In genomic region chr11:43217021-43217420, GRCm38 (mm10) we compare ENCODE assay signal across 8 mouse cellular contexts.
DNase-seq lines count a peak whose midpoint lies in the region; ATAC-seq lines count a peak whose summit lies in the region.

No protein-coding gene starts in this region.

- no peak overlapping the region for H3K9ac ChIP-seq in liver, embryonic 12.5 days
- H3K9ac ChIP-seq in hindbrain, embryonic 16.5 days (ENCODE audit: low read depth, low read length): no peak overlapping the region

- H3K4me3 ChIP-seq in liver, embryonic 12.5 days: no peak overlapping the region
- H3K4me3 ChIP-seq in hindbrain, embryonic 16.5 days (ENCODE audit: low read length): no peak overlapping the region

- H3K9me3 ChIP-seq in liver, embryonic 12.5 days (replicated peaks): no peaks in the 10 kb centered on the region
- no peaks in the 10 kb centered on the region for H3K9me3 ChIP-seq in hindbrain, embryonic 16.5 days (ENCODE audit: control insufficient read depth, low read length)

- no peaks in the 10 kb centered on the region for H3K4me1 ChIP-seq in liver, embryonic 12.5 days
- peaks cover 3% of the 10 kb centered on the region; the same call in 1 of the 2 replicates for H3K4me1 ChIP-seq in hindbrain, embryonic 16.5 days (ENCODE audit: control insufficient read depth, insufficient read depth, low read depth, low read length)

- ATAC-seq in liver, embryonic 12.5 days: no peak
- ATAC-seq in hindbrain, embryonic 16.5 days: peak; percentile 92

- DNase-seq in liver (peak; percentile 14), MN1 (ENCODE audit: low spot score) (no peak)
- peak; percentile 21 for DNase-seq in cerebellum, adult 9-11 months
- DNase-seq in lung, postnatal 36 days: peak; percentile 8
- no peak for DNase-seq in gastrocnemius, adult 18-20 months (ENCODE audit: low spot score)
- DNase-seq in urinary bladder, postnatal 4 days (ENCODE audit: low spot score in 2 of 2): no peak

- H3K36me3 ChIP-seq in liver, embryonic 12.5 days: no peaks in the 10 kb centered on the region
- no peaks in the 10 kb centered on the region for H3K36me3 ChIP-seq in hindbrain, embryonic 16.5 days (ENCODE audit: control insufficient read depth, insufficient read depth, low read length)

- H3K27me3 ChIP-seq in liver, embryonic 12.5 days (replicated peaks): no peaks in the 10 kb centered on the region
- H3K27me3 ChIP-seq in hindbrain, embryonic 16.5 days (replicated peaks; ENCODE audit: control insufficient read depth, insufficient read depth, low read length): no peaks in the 10 kb centered on the region

- 34% methylated on average over 4 of the region's 4 CpGs for WGBS in liver, embryonic 12.5 days (ENCODE audit: insufficient replicate concordance)
- WGBS in hindbrain, embryonic 16.5 days: 25% methylated on average over 4 of the region's 4 CpGs

- no peak overlapping the region for H3K4me2 ChIP-seq in liver, embryonic 12.5 days
- H3K4me2 ChIP-seq in hindbrain, embryonic 16.5 days (ENCODE audit: low read length): no peak overlapping the region

- no peak overlapping the region for H3K27ac ChIP-seq in liver, embryonic 12.5 days
- H3K27ac ChIP-seq in hindbrain, embryonic 16.5 days (ENCODE audit: low read depth, low read length): no peak overlapping the region; the same call in 1 of the 2 replicates

Comparison
In these comparisons a context has a peak if more than half of its experiments do, and no peak if none do; other contexts are left out.
1. DNase-seq: peak in liver (single experiment), cerebellum, adult 9-11 months (single experiment) and lung, postnatal 36 days (single experiment); none in gastrocnemius, adult 18-20 months (single experiment), urinary bladder, postnatal 4 days (0 of 2) and MN1 (single experiment).